20 mouse cellular contexts compared by ENCODE assay signal in the genomic region with DNA sequence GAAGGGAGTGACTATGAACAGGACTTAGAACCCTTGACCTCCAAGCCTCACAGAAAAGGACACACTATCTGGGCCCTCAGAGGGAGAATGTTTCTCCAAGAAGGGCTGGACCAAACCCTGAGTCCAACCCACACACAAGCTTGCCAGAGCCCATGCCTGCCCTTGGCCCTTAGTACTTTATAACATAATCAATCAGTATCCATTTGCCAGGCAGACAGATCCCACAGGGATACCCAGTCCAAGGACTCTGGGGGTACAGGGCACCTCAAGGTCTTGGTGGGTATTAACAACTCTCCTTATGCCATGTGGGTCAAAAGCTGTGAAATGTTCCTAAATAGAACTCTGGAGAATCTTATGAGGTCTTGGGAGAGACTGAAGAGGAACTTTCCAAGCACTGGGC. TPM values are rescaled to one million over a fixed set of nuclear protein-coding genes. Genes with fewer than 3 reads are reported as not detected.
DNase-seq lines count a peak whose midpoint lies in the region; ATAC-seq and TF ChIP-seq lines count a peak whose summit lies in the region.
"Had no signal": no experiment of that assay in that cellular context is flagged by ENCODE, and none has a peak within 500 bp of the region (broad histone marks: within the 10 kb centered on the region; RNA-seq: fewer than 3 reads in every experiment).

No protein-coding gene starts in this region.

- H3K36me3 ChIP-seq in heart, embryonic 11.5 days (ENCODE audit: control insufficient read depth, insufficient read depth, low read length): no peaks in the 10 kb centered on the region
- H3K36me3 ChIP-seq: embryonic facial prominence, embryonic 15.5 days; forebrain, embryonic 10.5 days; heart, embryonic 12.5 days; hindbrain, embryonic 12.5 days had no signal

- ATAC-seq in heart, embryonic 11.5 days (replicated peaks; ENCODE audit: insufficient number of reproducible peaks, low FRiP score, low TSS enrichment): no peak
- ATAC-seq in monocyte, adult 5-6 weeks (replicated peaks; ENCODE audit: insufficient number of reproducible peaks, low FRiP score, low TSS enrichment, poor library complexity, severe bottlenecking): no peak
- ATAC-seq: forebrain, embryonic 16.5 days; hindbrain, postnatal 0 days had no signal

- H3K27ac ChIP-seq in heart, embryonic 11.5 days (ENCODE audit: low read depth, low read length): no peak overlapping the region
- H3K27ac ChIP-seq in layer of hippocampus, adult 2 months: no peak overlapping the region
- H3K27ac ChIP-seq: embryonic facial prominence, embryonic 15.5 days; forebrain, embryonic 10.5 days; heart, adult 2 months; hindbrain, embryonic 12.5 days; hindbrain, postnatal 0 days had no signal

- H3K27me3 ChIP-seq in heart, embryonic 11.5 days (ENCODE audit: control insufficient read depth, insufficient read depth, low read length): peaks cover 11% of the 10 kb centered on the region; the same call in 1 of the 2 replicates

- no peaks in the 10 kb centered on the region for H3K4me1 ChIP-seq in heart, embryonic 11.5 days (ENCODE audit: control insufficient read depth, insufficient read depth, low read length)
- H3K4me1 ChIP-seq: heart, embryonic 12.5 days had no signal

- H3K9ac ChIP-seq in heart, embryonic 11.5 days (ENCODE audit: low read depth, low read length): no peak overlapping the region
- H3K9ac ChIP-seq: embryonic facial prominence, embryonic 15.5 days; heart, embryonic 12.5 days; hindbrain, embryonic 12.5 days had no signal

- H3K9me3 ChIP-seq in heart, embryonic 11.5 days (replicated peaks; ENCODE audit: control insufficient read depth, low read length): no peaks in the 10 kb centered on the region
- H3K9me3 ChIP-seq: embryonic facial prominence, embryonic 15.5 days; forebrain, embryonic 10.5 days; heart, embryonic 12.5 days; hindbrain, embryonic 12.5 days had no signal

- DNase-seq in heart, adult 11 months: peak; percentile 91
- DNase-seq in adrenal gland, postnatal 10 days: peak; percentile 72
- peak; percentile 51 to 61 for DNase-seq in adrenal gland, postnatal 36 days
- no peak for DNase-seq in layer of hippocampus, adult 2 months (ENCODE audit: low spot score in 2 of 2)
- DNase-seq: cerebellum, adult 11 months; cerebellum, adult 8-10 months; cerebellum, postnatal 14 days; embryo, embryonic 11 days; gastrocnemius, postnatal 10 days; heart, adult 2 months; kidney, adult 11 months had no signal

- no peak overlapping the region for H3K4me2 ChIP-seq in heart, embryonic 11.5 days
- H3K4me2 ChIP-seq: embryonic facial prominence, embryonic 15.5 days; heart, embryonic 12.5 days; hindbrain, embryonic 12.5 days had no signal

- TF ChIP-seq CTCF in layer of hippocampus, adult 2 months (conservative IDR thresholded peaks at IDR 0.05): no peak

- no peak overlapping the region for H3K4me3 ChIP-seq in heart, embryonic 11.5 days (ENCODE audit: low read depth, low read length)
- no peak overlapping the region for H3K4me3 ChIP-seq in layer of hippocampus, adult 2 months
- H3K4me3 ChIP-seq: embryonic facial prominence, embryonic 15.5 days; erythroblast, embryonic 14.5 days; forebrain, embryonic 10.5 days; heart, adult 2 months; heart, embryonic 12.5 days; hindbrain, embryonic 12.5 days had no signal

RNA-seq across cellular contexts. Expression of a gene that starts 5.3 kb away (rescaled TPM):
- polyA plus RNA-seq in heart, embryonic 11.5 days (2014; fragmentation: Nextera tagmentation; extraction: Ambion mirVana): 84.6 and 101 TPM in 2 replicates
- 100 to 1,000 TPM in 1 of 2 experiments, 10 to 100 TPM in 1; 76.5 to 129 TPM for total RNA-seq in adrenal gland, postnatal 10 days (2021)
- 10 to 100 TPM; 36.8 to 42.7 TPM for total RNA-seq in adrenal gland, postnatal 36 days (2021)
- total RNA-seq in layer of hippocampus, adult 2 months (2021): 100 to 1,000 TPM; 177 to 193 TPM
- total RNA-seq in monocyte, adult 5-6 weeks (2017): 38.4 to 61.0 TPM (median 57.7 TPM) in 3 replicates

Comparison
In these comparisons a context has a peak if more than half of its experiments do, and no peak if none do; other contexts are left out.
1. DNase-seq: peak in heart, adult 11 months (single experiment), adrenal gland, postnatal 10 days (single experiment) and adrenal gland, postnatal 36 days (2 of 2); none in layer of hippocampus, adult 2 months (0 of 2).